Mouse (Mus musculus): ENCODE data around the gene Ces2f. TPM values are rescaled to one million over a fixed set of nuclear protein-coding genes. Genes with fewer than 3 reads are reported as not detected.
"Not testable (repeated sequence)": the region's sequence is repeated elsewhere in the genome, so short reads cannot be mapped to it uniquely, and the experiment has no call there.

Ces2f gene
- 0.07 and 0.26 TPM in 2 replicates for polyA plus RNA-seq (2014; fragmentation: Nextera tagmentation; extraction: Ambion mirVana)

DNA sequence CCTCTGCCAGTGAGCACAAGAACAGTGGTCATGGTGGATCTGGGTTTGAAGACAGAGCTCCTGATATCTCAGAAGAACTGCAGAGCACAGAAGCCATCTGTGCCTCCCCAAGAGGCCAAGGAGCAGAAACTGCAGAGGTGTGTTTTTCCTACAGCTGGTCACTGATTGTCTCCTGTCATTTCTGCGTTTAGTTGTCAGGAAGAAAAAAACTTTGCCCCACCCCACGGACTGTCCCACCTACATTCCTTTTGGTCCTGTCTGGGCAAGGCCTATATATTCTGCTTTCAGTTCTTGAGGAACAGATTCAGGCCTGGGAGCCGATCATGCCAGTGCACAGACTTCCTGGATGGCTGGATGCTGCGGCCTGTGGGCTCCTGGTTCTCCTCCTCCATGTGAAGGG is at the start of gene Ces2f:
TSS of gene Ces2f (plus strand) at position 301 of the 400 bp plus-strand sequence.
- H3K4me1 ChIP-seq (ENCODE audit: control insufficient read depth, insufficient read depth, low read length): no peaks in the 10 kb centered on the region
- no peak within 1 kb of the TSS for H3K4me2 ChIP-seq (ENCODE audit: low read depth, low read length)
- H3K36me3 ChIP-seq (ENCODE audit: control insufficient read depth, insufficient read depth, low read length): no peaks in the 10 kb centered on the region
- no peak within 1 kb of the TSS for H3K27ac ChIP-seq (replicated peaks; ENCODE audit: low read depth, low read length)
- WGBS: 67% methylated on average over 4 of the region's 4 CpGs
- DNase-seq (ENCODE audit: low spot score): no peak
- H3K4me3 ChIP-seq (ENCODE audit: low read depth, low read length): no peak within 1 kb of the TSS
- H3K9me3 ChIP-seq (ENCODE audit: control insufficient read depth, low read length): no peaks in the 10 kb centered on the region
- no peak within 1 kb of the TSS for H3K9ac ChIP-seq (ENCODE audit: low read depth, low read length)
- ATAC-seq (ENCODE audit: low read depth): no peak
- H3K27me3 ChIP-seq (replicated peaks; ENCODE audit: control insufficient read depth, insufficient read depth, low read length): no peaks in the 10 kb centered on the region

- Histone ChIP-seq H3K4me1 (ENCODE audit: control insufficient read depth, insufficient read depth, low read length) (no peaks in the 10 kb centered on the region), H3K4me3 (ENCODE audit: low read depth, low read length) (no peak overlapping the region), H3K36me3 (ENCODE audit: control insufficient read depth, insufficient read depth, low read length) (no peaks in the 10 kb centered on the region), H3K27ac (replicated peaks; ENCODE audit: low read depth, low read length) (no peak overlapping the region), H3K27me3 (replicated peaks; ENCODE audit: control insufficient read depth, insufficient read depth, low read length) (no peaks in the 10 kb centered on the region), H3K4me2 (ENCODE audit: low read depth, low read length) (no peak overlapping the region), H3K9ac (ENCODE audit: low read depth, low read length) (no peak overlapping the region), H3K9me3 (ENCODE audit: control insufficient read depth, low read length) (no peaks in the 10 kb centered on the region)
- ATAC-seq (ENCODE audit: low read depth) (no peak), DNase-seq (ENCODE audit: low spot score) (no peak)
- 79% methylated on average over 2 of the region's 2 CpGs for WGBS
These were observed 45.4 kb upstream of the Ces2f start for GRCm38 (mm10) chr8:104901746-104902145.

DNA sequence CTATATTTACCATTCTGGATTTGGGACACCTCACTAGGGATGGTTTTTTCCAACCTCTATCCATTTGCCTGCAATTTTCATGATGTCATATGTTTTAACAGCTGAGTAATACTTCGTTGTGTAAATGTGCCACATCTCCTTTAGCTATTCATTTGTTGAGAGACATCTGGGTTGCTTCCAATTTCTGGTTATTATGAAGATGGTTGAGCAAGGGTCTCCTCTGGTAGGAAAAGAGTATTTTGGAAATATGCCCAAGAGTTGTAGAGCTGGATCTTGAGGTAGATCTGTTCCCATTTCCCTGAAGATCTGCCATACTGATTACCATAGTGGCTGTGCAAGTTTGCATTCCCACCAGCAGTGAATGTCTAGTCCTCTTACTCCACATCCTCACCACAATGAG is 40.0 kb upstream of the Ces2f start:
- peak; percentile 4 for DNase-seq (ENCODE audit: low spot score)
- H3K4me2 ChIP-seq (ENCODE audit: low read depth, low read length): no peak overlapping the region
- no peaks in the 10 kb centered on the region for H3K9me3 ChIP-seq (ENCODE audit: control insufficient read depth, low read length)
- H3K27me3 ChIP-seq (replicated peaks; ENCODE audit: control insufficient read depth, insufficient read depth, low read length): no peaks in the 10 kb centered on the region
- no peaks in the 10 kb centered on the region for H3K36me3 ChIP-seq (ENCODE audit: control insufficient read depth, insufficient read depth, low read length)
- H3K4me1 ChIP-seq (ENCODE audit: control insufficient read depth, insufficient read depth, low read length): no peaks in the 10 kb centered on the region
- ATAC-seq (ENCODE audit: low read depth): no peak
- WGBS: 46% methylated on average over 1 of the region's 1 CpGs
- no peak overlapping the region for H3K9ac ChIP-seq (ENCODE audit: low read depth, low read length)
- H3K4me3 ChIP-seq (ENCODE audit: low read depth, low read length): no peak overlapping the region
- H3K27ac ChIP-seq (replicated peaks; ENCODE audit: low read depth, low read length): no peak overlapping the region

DNA sequence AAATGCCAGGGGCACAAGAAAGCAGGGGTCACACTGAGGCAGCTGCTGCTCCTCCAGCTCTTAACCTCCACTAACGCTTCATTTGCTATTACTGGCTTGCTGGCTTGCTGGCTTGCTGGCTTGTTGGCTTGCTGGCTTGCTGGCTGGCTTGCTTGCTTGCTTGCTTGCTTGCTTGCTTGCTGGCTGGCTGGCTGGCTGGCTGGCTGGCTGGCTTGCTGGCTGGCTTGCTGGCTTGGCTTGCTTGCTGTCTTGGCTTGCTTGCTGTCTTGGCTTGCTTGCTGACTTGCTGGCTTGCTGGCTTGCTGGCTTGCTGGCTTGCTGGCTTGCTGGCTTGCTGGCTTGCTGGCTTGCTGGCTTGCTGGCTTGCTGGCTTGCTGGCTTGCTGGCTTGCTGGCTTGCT is 38.1 kb upstream of the Ces2f start:
- not testable (repeated sequence) for H3K27ac ChIP-seq (replicated peaks; ENCODE audit: low read depth, low read length); H3K27me3 ChIP-seq (replicated peaks; ENCODE audit: control insufficient read depth, insufficient read depth, low read length); H3K4me3 ChIP-seq (ENCODE audit: low read depth, low read length); DNase-seq (ENCODE audit: low spot score); ATAC-seq (ENCODE audit: low read depth); H3K36me3 ChIP-seq (ENCODE audit: control insufficient read depth, insufficient read depth, low read length); H3K4me1 ChIP-seq (ENCODE audit: control insufficient read depth, insufficient read depth, low read length); H3K9me3 ChIP-seq (ENCODE audit: control insufficient read depth, low read length); H3K4me2 ChIP-seq (ENCODE audit: low read depth, low read length); H3K9ac ChIP-seq (ENCODE audit: low read depth, low read length)
- 83% methylated on average over 1 of the region's 1 CpGs for WGBS

DNA sequence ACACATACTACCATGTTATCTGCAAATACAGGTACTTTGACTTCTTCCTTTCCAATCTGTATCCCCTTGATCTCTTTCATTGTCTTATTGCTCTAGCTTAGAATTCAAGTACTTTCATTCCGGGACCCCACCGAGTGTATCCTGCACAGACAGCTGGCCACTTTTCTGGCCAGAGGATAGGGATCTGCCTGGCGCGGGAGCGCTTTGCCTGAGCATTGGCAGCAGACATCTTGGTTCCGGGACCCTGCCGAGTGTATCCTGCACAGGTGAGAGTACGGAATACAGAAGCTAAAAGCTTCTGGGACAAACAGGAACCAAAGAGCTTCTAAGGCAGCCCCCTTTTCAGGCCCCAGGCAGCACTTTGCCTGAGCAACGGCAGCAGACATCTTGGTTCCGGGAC is 37.5 kb upstream of the Ces2f start:
- not testable (repeated sequence) for ATAC-seq (ENCODE audit: low read depth); DNase-seq (ENCODE audit: low spot score); H3K36me3 ChIP-seq (ENCODE audit: control insufficient read depth, insufficient read depth, low read length); H3K9me3 ChIP-seq (ENCODE audit: control insufficient read depth, low read length); H3K4me3 ChIP-seq (ENCODE audit: low read depth, low read length); H3K4me1 ChIP-seq (ENCODE audit: control insufficient read depth, insufficient read depth, low read length); H3K9ac ChIP-seq (ENCODE audit: low read depth, low read length); H3K4me2 ChIP-seq (ENCODE audit: low read depth, low read length); H3K27me3 ChIP-seq (replicated peaks; ENCODE audit: control insufficient read depth, insufficient read depth, low read length); H3K27ac ChIP-seq (replicated peaks; ENCODE audit: low read depth, low read length)
- WGBS: 93% methylated on average over 10 of the region's 10 CpGs

- Histone ChIP-seq H3K4me3 (ENCODE audit: low read depth, low read length) (no peak within 1 kb of the TSS), H3K4me2 (ENCODE audit: low read depth, low read length) (no peak within 1 kb of the TSS), H3K9me3 (ENCODE audit: control insufficient read depth, low read length) (no peaks in the 10 kb centered on the region), H3K36me3 (ENCODE audit: control insufficient read depth, insufficient read depth, low read length) (no peaks in the 10 kb centered on the region), H3K9ac (ENCODE audit: low read depth, low read length) (no peak within 1 kb of the TSS), H3K27ac (replicated peaks; ENCODE audit: low read depth, low read length) (no peak within 1 kb of the TSS), H3K27me3 (replicated peaks; ENCODE audit: control insufficient read depth, insufficient read depth, low read length) (no peaks in the 10 kb centered on the region), H3K4me1 (ENCODE audit: control insufficient read depth, insufficient read depth, low read length) (no peaks in the 10 kb centered on the region)
- 68% methylated on average over 5 of the region's 5 CpGs for WGBS
- ATAC-seq (ENCODE audit: low read depth): no peak
- no peak for DNase-seq (ENCODE audit: low spot score)
These were observed 21.1 kb upstream of the Ces2f start, which contains the start of gene Ces2e for GRCm38 (mm10) chr8:104925972-104926596. Gene Ces2e (plus strand): TSS chr8:104926260.

- Histone ChIP-seq H3K27ac (replicated peaks; ENCODE audit: low read depth, low read length) (no peak overlapping the region), H3K4me1 (ENCODE audit: control insufficient read depth, insufficient read depth, low read length) (no peaks in the 10 kb centered on the region), H3K4me3 (ENCODE audit: low read depth, low read length) (no peak overlapping the region), H3K9ac (ENCODE audit: low read depth, low read length) (no peak overlapping the region), H3K4me2 (ENCODE audit: low read depth, low read length) (no peak overlapping the region), H3K27me3 (replicated peaks; ENCODE audit: control insufficient read depth, insufficient read depth, low read length) (no peaks in the 10 kb centered on the region), H3K36me3 (ENCODE audit: control insufficient read depth, insufficient read depth, low read length) (no peaks in the 10 kb centered on the region), H3K9me3 (ENCODE audit: control insufficient read depth, low read length) (no peaks in the 10 kb centered on the region)
- ATAC-seq (ENCODE audit: low read depth) (no peak), DNase-seq (ENCODE audit: low spot score) (no peak)
- WGBS: 81% methylated on average over 3 of the region's 3 CpGs
These were observed 19.9 kb upstream of the Ces2f start for GRCm38 (mm10) chr8:104927301-104927700.

- Histone ChIP-seq H3K27me3 (replicated peaks; ENCODE audit: control insufficient read depth, insufficient read depth, low read length) (no peaks in the 10 kb centered on the region), H3K4me3 (ENCODE audit: low read depth, low read length) (no peak overlapping the region), H3K36me3 (ENCODE audit: control insufficient read depth, insufficient read depth, low read length) (no peaks in the 10 kb centered on the region), H3K9me3 (ENCODE audit: control insufficient read depth, low read length) (no peaks in the 10 kb centered on the region), H3K27ac (replicated peaks; ENCODE audit: low read depth, low read length) (no peak overlapping the region), H3K4me1 (ENCODE audit: control insufficient read depth, insufficient read depth, low read length) (no peaks in the 10 kb centered on the region), H3K4me2 (ENCODE audit: low read depth, low read length) (no peak overlapping the region), H3K9ac (ENCODE audit: low read depth, low read length) (no peak overlapping the region)
- no peak for ATAC-seq (ENCODE audit: low read depth)
- no peak for DNase-seq (ENCODE audit: low spot score)
- WGBS: 73% methylated on average over 2 of the region's 2 CpGs
These were observed 2.5 kb upstream of the Ces2f start for GRCm38 (mm10) chr8:104944665-104945064.

- Histone ChIP-seq H3K4me2 (ENCODE audit: low read depth, low read length) (no peak overlapping the region), H3K9me3 (ENCODE audit: control insufficient read depth, low read length) (no peaks in the 10 kb centered on the region), H3K9ac (ENCODE audit: low read depth, low read length) (no peak overlapping the region), H3K36me3 (ENCODE audit: control insufficient read depth, insufficient read depth, low read length) (no peaks in the 10 kb centered on the region), H3K4me3 (ENCODE audit: low read depth, low read length) (no peak overlapping the region), H3K27me3 (replicated peaks; ENCODE audit: control insufficient read depth, insufficient read depth, low read length) (no peaks in the 10 kb centered on the region), H3K27ac (replicated peaks; ENCODE audit: low read depth, low read length) (no peak overlapping the region), H3K4me1 (ENCODE audit: control insufficient read depth, insufficient read depth, low read length) (no peaks in the 10 kb centered on the region)
- WGBS: 78% methylated on average over 5 of the region's 5 CpGs
- DNase-seq (ENCODE audit: low spot score) (no peak), ATAC-seq (ENCODE audit: low read depth) (no peak)
These were observed 1.9 kb downstream of the Ces2f start for GRCm38 (mm10) chr8:104949031-104949430.

Data from embryonic facial prominence, embryonic 14.5 days (tissue).